16 mouse cellular contexts compared by ENCODE assay signal in the genomic region with DNA sequence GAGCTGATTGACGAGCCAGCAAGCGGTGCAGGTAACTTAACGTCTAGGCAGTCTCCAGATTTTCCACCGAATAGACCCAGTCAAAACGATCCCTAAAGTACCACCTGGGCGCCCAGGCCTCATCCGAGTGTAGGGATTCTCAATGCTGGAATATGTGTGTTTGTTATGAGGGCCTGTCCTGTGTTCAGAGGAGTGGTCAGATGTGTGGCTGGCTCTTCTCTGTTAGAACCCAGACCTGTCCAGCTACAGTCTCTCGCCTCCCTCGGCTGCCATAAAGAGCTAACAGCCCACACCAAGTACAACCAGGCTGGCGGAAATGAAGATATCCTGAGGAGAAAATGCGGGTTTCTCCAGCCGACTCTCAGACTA. TPM values are rescaled to one million over a fixed set of nuclear protein-coding genes. Genes with fewer than 3 reads are reported as not detected.
DNase-seq lines count a peak whose midpoint lies in the region; ATAC-seq and TF ChIP-seq lines count a peak whose summit lies in the region.
"Had no signal": no experiment of that assay in that cellular context is flagged by ENCODE, and none has a peak within 500 bp of the region (broad histone marks: within the 10 kb centered on the region; RNA-seq: fewer than 3 reads in every experiment).

No protein-coding gene starts in this region.

- no peaks in the 10 kb centered on the region for H3K4me1 ChIP-seq in embryonic facial prominence, embryonic 12.5 days
- peaks cover 3% of the 10 kb centered on the region; the same call in 1 of the 2 replicates for H3K4me1 ChIP-seq in embryonic facial prominence, embryonic 10.5 days
- no peaks in the 10 kb centered on the region for H3K4me1 ChIP-seq in lung, embryonic 14.5 days (ENCODE audit: insufficient read depth)
- no peaks in the 10 kb centered on the region for H3K4me1 ChIP-seq in intestine, postnatal 0 days (replicated peaks; ENCODE audit: control insufficient read depth, insufficient read depth, low read length)
- H3K4me1 ChIP-seq in neural tube, embryonic 12.5 days, result no peaks in the 10 kb centered on the region

- H3K36me3 ChIP-seq in embryonic facial prominence, embryonic 12.5 days, result no peaks in the 10 kb centered on the region
- no peaks in the 10 kb centered on the region for H3K36me3 ChIP-seq in embryonic facial prominence, embryonic 10.5 days (replicated peaks)
- no peaks in the 10 kb centered on the region for H3K36me3 ChIP-seq in lung, embryonic 14.5 days (ENCODE audit: insufficient read depth)
- H3K36me3 ChIP-seq in intestine, postnatal 0 days (ENCODE audit: control insufficient read depth, insufficient read depth), result peaks cover 8% of the 10 kb centered on the region; the same call in 1 of the 2 replicates
- no peaks in the 10 kb centered on the region for H3K36me3 ChIP-seq in neural tube, embryonic 12.5 days

- no peaks in the 10 kb centered on the region for H3K9me3 ChIP-seq in embryonic facial prominence, embryonic 12.5 days
- no peaks in the 10 kb centered on the region for H3K9me3 ChIP-seq in embryonic facial prominence, embryonic 10.5 days
- H3K9me3 ChIP-seq in lung, embryonic 14.5 days (ENCODE audit: low read depth, low read length), result no peaks in the 10 kb centered on the region
- no peaks in the 10 kb centered on the region for H3K9me3 ChIP-seq in intestine, postnatal 0 days (ENCODE audit: control insufficient read depth)
- no peaks in the 10 kb centered on the region for H3K9me3 ChIP-seq in neural tube, embryonic 12.5 days

- no peaks in the 10 kb centered on the region for H3K27me3 ChIP-seq in embryonic facial prominence, embryonic 12.5 days
- no peaks in the 10 kb centered on the region for H3K27me3 ChIP-seq in embryonic facial prominence, embryonic 10.5 days (replicated peaks; ENCODE audit: low read depth, poor library complexity, severe bottlenecking)
- H3K27me3 ChIP-seq in lung, embryonic 14.5 days (ENCODE audit: insufficient read depth, low read length), result no peaks in the 10 kb centered on the region
- no peaks in the 10 kb centered on the region for H3K27me3 ChIP-seq in intestine, postnatal 0 days (replicated peaks; ENCODE audit: control insufficient read depth, insufficient read depth, low read length)
- no peaks in the 10 kb centered on the region for H3K27me3 ChIP-seq in neural tube, embryonic 12.5 days (replicated peaks)

- TF ChIP-seq CTCF in lung, embryonic 14.5 days (IDR thresholded peaks at IDR 0.05; ENCODE audit: low read depth), result no peak
- no peak for TF ChIP-seq CTCF in intestine, postnatal 0 days (IDR thresholded peaks at IDR 0.05; ENCODE audit: low read depth)

- no peak; the same call in 1 of the 2 replicates for ATAC-seq in embryonic facial prominence, embryonic 12.5 days (ENCODE audit: insufficient number of reproducible peaks, insufficient read depth, low FRiP score, low TSS enrichment)
- 0 out of 2 replicates have a peak, but pooled peaks have one; percentile 28 for ATAC-seq in lung, embryonic 14.5 days (ENCODE audit: insufficient read depth)
- peak; percentile 14; the same call in 1 of the 2 replicates for ATAC-seq in intestine, postnatal 0 days
- ATAC-seq in neural tube, embryonic 12.5 days (ENCODE audit: low FRiP score, low read depth), result 0 out of 2 replicates have a peak, but pooled peaks have one; percentile 37
- ATAC-seq in monocyte, adult 5-6 weeks (replicated peaks; ENCODE audit: insufficient number of reproducible peaks, low FRiP score, low TSS enrichment, poor library complexity, severe bottlenecking), result no peak

- 0 out of 2 replicates have a peak overlapping the region, but pooled peaks have one; percentile 22 for H3K4me2 ChIP-seq in embryonic facial prominence, embryonic 12.5 days (replicated peaks)
- H3K4me2 ChIP-seq in lung, embryonic 14.5 days, result no peak overlapping the region
- no peak overlapping the region for H3K4me2 ChIP-seq in intestine, postnatal 0 days (replicated peaks; ENCODE audit: low read depth)
- no peak overlapping the region for H3K4me2 ChIP-seq in neural tube, embryonic 12.5 days (replicated peaks)

- H3K9ac ChIP-seq in embryonic facial prominence, embryonic 12.5 days, result no peak overlapping the region
- H3K9ac ChIP-seq in lung, embryonic 14.5 days, result no peak overlapping the region
- no peak overlapping the region for H3K9ac ChIP-seq in intestine, postnatal 0 days (ENCODE audit: low read depth, low read length)
- H3K9ac ChIP-seq in neural tube, embryonic 12.5 days, result no peak overlapping the region

- DNase-seq in embryonic facial prominence, embryonic 10.5 days (ENCODE audit: low spot score), result no peak
- DNase-seq in lung, embryonic 14.5 days, result no peak
- no peak for DNase-seq in lung, postnatal 36 days
- DNase-seq in layer of hippocampus, postnatal 36 days, result no peak
- DNase-seq: liver had no signal

- H3K4me3 ChIP-seq in embryonic facial prominence, embryonic 12.5 days, result no peak overlapping the region
- no peak overlapping the region for H3K4me3 ChIP-seq in embryonic facial prominence, embryonic 10.5 days
- H3K4me3 ChIP-seq in lung, embryonic 14.5 days (ENCODE audit: low read depth, low read length), result no peak overlapping the region
- no peak overlapping the region for H3K4me3 ChIP-seq in intestine, postnatal 0 days (ENCODE audit: low read depth, low read length)
- no peak overlapping the region for H3K4me3 ChIP-seq in neural tube, embryonic 12.5 days

- WGBS in embryonic facial prominence, embryonic 12.5 days, result 50% methylated on average over 12 of the region's 12 CpGs
- 49% methylated on average over 12 of the region's 12 CpGs for WGBS in embryonic facial prominence, embryonic 10.5 days
- 35% methylated on average over 12 of the region's 12 CpGs for WGBS in lung, embryonic 14.5 days
- 42% methylated on average over 12 of the region's 12 CpGs for WGBS in intestine, postnatal 0 days
- WGBS in neural tube, embryonic 12.5 days, result 52% methylated on average over 12 of the region's 12 CpGs

- no peak overlapping the region for H3K27ac ChIP-seq in embryonic facial prominence, embryonic 12.5 days
- H3K27ac ChIP-seq in embryonic facial prominence, embryonic 10.5 days (replicated peaks), result no peak overlapping the region
- H3K27ac ChIP-seq in lung, embryonic 14.5 days (ENCODE audit: low read depth), result no peak overlapping the region
- no peak overlapping the region for H3K27ac ChIP-seq in intestine, postnatal 0 days (ENCODE audit: low read depth, low read length)
- no peak overlapping the region for H3K27ac ChIP-seq in neural tube, embryonic 12.5 days

RNA-seq across cellular contexts. Expression of a gene that starts 10.9 kb away (rescaled TPM):
- 32.3 and 32.8 TPM in 2 replicates for polyA plus RNA-seq in embryonic facial prominence, embryonic 12.5 days (2016; fragmentation: Nextera tagmentation; extraction: Ambion mirVana)
- polyA plus RNA-seq in embryonic facial prominence, embryonic 10.5 days (2016; fragmentation: Nextera tagmentation; extraction: Ambion mirVana), result 47.2 and 51.5 TPM in 2 replicates
- 28.5 and 32.7 TPM in 2 replicates for polyA plus RNA-seq in lung, embryonic 14.5 days (2014; fragmentation: Nextera tagmentation; extraction: Ambion mirVana)
- 11.0 and 12.4 TPM in 2 replicates for polyA plus RNA-seq in intestine, postnatal 0 days (2015; fragmentation: Nextera tagmentation; extraction: Ambion mirVana)
- polyA plus RNA-seq in neural tube, embryonic 12.5 days (2016; fragmentation: Nextera tagmentation; extraction: Ambion mirVana), result 20.4 and 21.5 TPM in 2 replicates
- 15.3 to 26.6 TPM (median 16.1 TPM) in 3 replicates for total RNA-seq in monocyte, adult 5-6 weeks (2017)
- total RNA-seq in layer of hippocampus, postnatal 36 days (2021), result 1 to 10 TPM; 8.3 to 8.8 TPM

RNA-seq across cellular contexts. Expression of a gene that starts 14.5 kb away (rescaled TPM):
- polyA plus RNA-seq in embryonic facial prominence, embryonic 12.5 days (2016; fragmentation: Nextera tagmentation; extraction: Ambion mirVana), result not detected in 2 replicates
- not detected in 2 replicates for polyA plus RNA-seq in embryonic facial prominence, embryonic 10.5 days (2016; fragmentation: Nextera tagmentation; extraction: Ambion mirVana)
- not detected in 2 replicates for polyA plus RNA-seq in lung, embryonic 14.5 days (2014; fragmentation: Nextera tagmentation; extraction: Ambion mirVana)
- 854 and 883 TPM in 2 replicates for polyA plus RNA-seq in intestine, postnatal 0 days (2015; fragmentation: Nextera tagmentation; extraction: Ambion mirVana)
- not detected in 2 replicates for polyA plus RNA-seq in neural tube, embryonic 12.5 days (2016; fragmentation: Nextera tagmentation; extraction: Ambion mirVana)
- total RNA-seq in monocyte, adult 5-6 weeks (2017), result not detected in 3 replicates
- not detected for total RNA-seq in layer of hippocampus, postnatal 36 days (2021)
- total RNA-seq: CH12.LX; left cerebral cortex, adult 18-20 months had no signal
- polyA plus RNA-seq: cerebellum, adult 2 months; heart, embryonic 16.5 days; lung, adult 2 months had no signal

RNA-seq across cellular contexts. Expression of a gene that starts 23.0 kb away (rescaled TPM):
- polyA plus RNA-seq in embryonic facial prominence, embryonic 12.5 days (2016; fragmentation: Nextera tagmentation; extraction: Ambion mirVana), result 0.14 and 0.18 TPM in 2 replicates
- 0.09 TPM in 1 of 2 replicates, not detected in the other for polyA plus RNA-seq in embryonic facial prominence, embryonic 10.5 days (2016; fragmentation: Nextera tagmentation; extraction: Ambion mirVana)
- polyA plus RNA-seq in lung, embryonic 14.5 days (2014; fragmentation: Nextera tagmentation; extraction: Ambion mirVana), result not detected in 2 replicates
- polyA plus RNA-seq in intestine, postnatal 0 days (2015; fragmentation: Nextera tagmentation; extraction: Ambion mirVana), result not detected in 2 replicates
- polyA plus RNA-seq in neural tube, embryonic 12.5 days (2016; fragmentation: Nextera tagmentation; extraction: Ambion mirVana), result 0.19 TPM in 1 of 2 replicates, not detected in the other
- total RNA-seq in monocyte, adult 5-6 weeks (2017), result 0.75 to 1.6 TPM in 2 of 3 replicates, not detected in the other
- total RNA-seq in layer of hippocampus, postnatal 36 days (2021), result under 1 TPM; 0.20 to 0.28 TPM
- polyA plus RNA-seq: intestine, embryonic 14.5 days had no signal

RNA-seq across cellular contexts. Expression of a gene that starts 33.1 kb away (rescaled TPM):
- not detected in 2 replicates for polyA plus RNA-seq in embryonic facial prominence, embryonic 12.5 days (2016; fragmentation: Nextera tagmentation; extraction: Ambion mirVana)
- polyA plus RNA-seq in embryonic facial prominence, embryonic 10.5 days (2016; fragmentation: Nextera tagmentation; extraction: Ambion mirVana), result not detected in 2 replicates
- polyA plus RNA-seq in lung, embryonic 14.5 days (2014; fragmentation: Nextera tagmentation; extraction: Ambion mirVana), result not detected in 2 replicates
- 0.34 and 0.44 TPM in 2 replicates for polyA plus RNA-seq in intestine, postnatal 0 days (2015; fragmentation: Nextera tagmentation; extraction: Ambion mirVana)
- not detected in 2 replicates for polyA plus RNA-seq in neural tube, embryonic 12.5 days (2016; fragmentation: Nextera tagmentation; extraction: Ambion mirVana)
- 0.67 to 2.7 TPM in 2 of 3 replicates, not detected in the other for total RNA-seq in monocyte, adult 5-6 weeks (2017)
- total RNA-seq in layer of hippocampus, postnatal 36 days (2021), result not detected
- total RNA-seq: CH12.LX; left cerebral cortex, adult 18-20 months had no signal
- polyA plus RNA-seq: gonadal fat pad, adult 2 months; heart, embryonic 16.5 days had no signal

RNA-seq across cellular contexts. Expression of a gene that starts 39.5 kb away (rescaled TPM):
- polyA plus RNA-seq in embryonic facial prominence, embryonic 12.5 days (2016; fragmentation: Nextera tagmentation; extraction: Ambion mirVana), result 0.10 TPM in 1 of 2 replicates, not detected in the other
- polyA plus RNA-seq in embryonic facial prominence, embryonic 10.5 days (2016; fragmentation: Nextera tagmentation; extraction: Ambion mirVana), result not detected in 2 replicates
- polyA plus RNA-seq in lung, embryonic 14.5 days (2014; fragmentation: Nextera tagmentation; extraction: Ambion mirVana), result not detected in 2 replicates
- polyA plus RNA-seq in intestine, postnatal 0 days (2015; fragmentation: Nextera tagmentation; extraction: Ambion mirVana), result not detected in 2 replicates
- polyA plus RNA-seq in neural tube, embryonic 12.5 days (2016; fragmentation: Nextera tagmentation; extraction: Ambion mirVana), result 0.10 TPM in 1 of 2 replicates, not detected in the other
- not detected in 3 replicates for total RNA-seq in monocyte, adult 5-6 weeks (2017)
- total RNA-seq in layer of hippocampus, postnatal 36 days (2021), result not detected
- total RNA-seq: left cerebral cortex, adult 18-20 months had no signal
- polyA plus RNA-seq: cerebellum, adult 2 months; gonadal fat pad, adult 2 months; intestine, embryonic 14.5 days had no signal

Comparison
In these comparisons a context has a peak if more than half of its experiments do, and no peak if none do; other contexts are left out.
1. ATAC-seq: peak in lung, embryonic 14.5 days (single experiment), intestine, postnatal 0 days (single experiment) and neural tube, embryonic 12.5 days (single experiment); none in embryonic facial prominence, embryonic 12.5 days (single experiment) and monocyte, adult 5-6 weeks (single experiment).
2. RNA of a gene that starts 14.5 kb away (polyA plus RNA-seq): 854 to 883 TPM in intestine, postnatal 0 days; not detected in embryonic facial prominence, embryonic 12.5 days, not detected in embryonic facial prominence, embryonic 10.5 days, not detected in lung, embryonic 14.5 days and not detected in neural tube, embryonic 12.5 days; every median in the first group is over 100 times any median in the second.